Mouse (Mus musculus): ENCODE measurements around the gene H2-Ke6.

Gene H2-Ke6

GRCm38 (mm10) chr17:34027656-34028223 lies at the start of gene H2-Ke6:
Gene H2-Ke6 (minus strand): TSS chr17:34028060.
- peak; percentile 97 for DNase-seq

DNA sequence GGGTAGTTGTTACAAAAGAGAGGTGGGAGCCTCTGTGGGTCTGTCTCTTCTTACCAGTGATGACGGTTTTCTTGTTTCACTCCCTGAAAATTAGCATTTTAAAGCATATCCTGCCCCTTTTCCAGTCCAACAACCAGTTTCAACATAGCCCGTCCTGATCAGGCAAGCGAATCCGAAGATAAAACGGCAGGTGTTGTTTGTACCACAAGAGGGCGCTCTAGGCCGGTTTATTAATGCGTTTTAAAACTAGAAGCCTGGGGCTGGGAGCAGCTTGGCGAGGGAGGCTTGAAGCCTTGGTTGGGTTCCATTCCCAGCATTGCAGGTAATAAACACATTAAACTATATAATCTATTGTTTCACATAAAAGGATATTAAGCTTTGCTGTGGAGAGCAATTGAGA lies 49.7 kb upstream of the H2-Ke6 start:
- peak; percentile 87 for DNase-seq

DNA sequence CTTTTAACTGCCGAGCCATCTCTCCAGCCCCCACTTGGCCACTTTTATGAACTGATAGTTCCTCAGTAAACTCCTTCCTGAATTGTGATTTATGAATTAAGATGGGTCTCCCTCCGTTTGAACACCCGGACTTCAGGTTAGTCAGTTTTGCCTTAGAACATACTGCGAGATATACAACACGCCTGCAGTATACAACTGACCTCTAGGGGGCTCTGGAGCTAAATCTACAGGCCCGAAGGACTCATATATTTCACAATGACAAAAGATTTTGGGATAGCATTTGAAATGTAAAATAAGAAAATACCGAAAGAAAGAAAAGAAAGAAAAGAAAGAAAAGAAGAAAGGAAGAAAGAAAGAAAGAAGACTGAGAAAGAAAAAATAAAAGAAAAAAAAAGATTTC lies 47.4 kb upstream of the H2-Ke6 start:
- peak; percentile 95 for DNase-seq

- peak; percentile 13 for DNase-seq
Observed at GRCm38 (mm10) chr17:34072091-34072490, 44.2 kb upstream of the H2-Ke6 start.

GRCm38 (mm10) chr17:34068864-34069263 lies 41.0 kb upstream of the H2-Ke6 start:
- DNase-seq, result no peak

DNA sequence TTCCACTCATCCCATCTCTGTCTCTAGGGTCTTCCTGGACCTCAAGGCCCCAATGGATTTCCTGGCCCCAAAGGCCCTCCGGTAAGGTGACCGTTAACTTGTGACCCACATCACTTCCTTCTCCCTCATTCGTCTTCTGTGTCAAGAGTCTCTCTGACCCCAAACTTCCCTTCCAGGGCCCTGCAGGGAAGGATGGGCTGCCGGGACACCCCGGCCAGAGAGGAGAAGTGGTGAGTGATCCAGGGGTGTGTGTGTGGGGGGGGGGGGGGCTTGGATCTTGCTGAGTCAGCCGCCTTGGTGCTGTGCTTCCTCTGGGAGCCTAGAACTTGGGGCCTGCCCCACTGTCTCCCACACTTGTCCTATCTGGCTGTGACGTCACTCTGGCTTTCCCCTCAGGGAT lies 29.4 kb upstream of the H2-Ke6 start:
- DNase-seq, result no peak

- no peak for DNase-seq
Observed at GRCm38 (mm10) chr17:34047404-34048050, 19.7 kb upstream of the H2-Ke6 start.

- no peak for DNase-seq
Observed at GRCm38 (mm10) chr17:34045941-34046340, 18.1 kb upstream of the H2-Ke6 start.

- no peak for DNase-seq
Observed at GRCm38 (mm10) chr17:34039562-34040450, 11.9 kb upstream of the H2-Ke6 start.

- DNase-seq, result no peak
Observed at GRCm38 (mm10) chr17:34038878-34039561, 11.2 kb upstream of the H2-Ke6 start, which contains the start of gene Col11a2. Gene Col11a2 (plus strand): TSS chr17:34039437.

DNA sequence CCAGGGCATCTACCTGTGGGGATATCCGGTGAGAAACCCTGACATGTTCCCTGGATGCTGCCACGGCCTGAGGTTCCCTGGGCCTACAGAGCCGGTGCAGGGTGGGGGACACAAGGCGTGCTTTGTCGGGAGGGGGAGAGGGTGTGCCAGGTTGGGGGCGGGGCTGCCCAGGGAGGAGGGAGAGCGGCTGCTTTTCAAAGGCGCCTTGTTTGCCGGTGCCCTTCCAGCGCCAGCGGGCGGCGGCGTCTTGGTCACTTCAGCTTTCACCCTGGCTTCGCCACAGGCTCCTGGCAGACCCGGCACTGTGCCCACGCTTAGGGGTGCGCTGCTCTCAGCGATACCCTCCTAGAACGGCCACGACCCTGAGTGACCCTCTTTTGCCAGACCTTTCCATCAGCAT lies 10.6 kb upstream of the H2-Ke6 start:
- DNase-seq, result no peak

DNA sequence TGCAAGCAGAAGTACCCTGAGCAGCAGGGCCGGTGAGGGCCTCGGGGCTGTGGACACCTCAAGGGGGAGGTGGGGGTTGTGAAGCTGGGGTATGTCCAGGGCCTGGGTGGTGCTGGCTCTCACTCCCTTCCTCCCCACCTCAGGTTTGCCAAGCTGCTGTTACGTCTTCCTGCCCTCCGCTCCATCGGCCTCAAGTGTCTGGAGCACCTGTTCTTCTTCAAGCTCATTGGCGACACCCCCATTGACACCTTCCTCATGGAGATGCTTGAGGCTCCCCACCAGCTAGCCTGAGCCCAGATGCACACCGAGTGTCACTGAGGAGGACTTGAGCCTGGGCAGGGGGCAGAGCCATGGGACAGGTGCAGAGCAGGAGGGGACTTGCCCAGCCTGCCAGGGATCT lies 9.4 kb upstream of the H2-Ke6 start:
- no peak for DNase-seq

GRCm38 (mm10) chr17:34036647-34037046 lies 8.8 kb upstream of the H2-Ke6 start:
- no peak for DNase-seq

GRCm38 (mm10) chr17:34035517-34035916 lies 7.7 kb upstream of the H2-Ke6 start:
- no peak for DNase-seq

DNA sequence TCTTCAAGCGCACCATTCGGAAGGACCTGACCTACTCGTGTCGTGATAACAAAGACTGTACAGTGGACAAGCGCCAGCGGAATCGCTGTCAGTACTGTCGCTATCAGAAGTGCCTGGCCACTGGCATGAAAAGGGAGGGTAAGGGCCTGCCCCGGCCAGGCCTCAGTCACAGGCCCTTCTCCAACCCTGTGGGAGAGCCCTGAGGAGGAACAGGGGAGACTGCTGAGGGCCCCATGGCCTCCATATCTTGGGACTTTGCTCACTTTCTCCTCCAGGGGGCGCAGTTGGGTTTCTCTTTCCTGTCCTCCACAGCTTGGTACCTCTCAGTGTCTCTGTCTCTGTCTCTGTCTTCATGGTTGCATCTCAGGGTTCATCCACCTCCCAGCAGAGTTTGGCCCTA lies 6.2 kb upstream of the H2-Ke6 start:
- DNase-seq, result peak; percentile 71

GRCm38 (mm10) chr17:34033441-34033840 lies 5.6 kb upstream of the H2-Ke6 start:
- no peak for DNase-seq

DNA sequence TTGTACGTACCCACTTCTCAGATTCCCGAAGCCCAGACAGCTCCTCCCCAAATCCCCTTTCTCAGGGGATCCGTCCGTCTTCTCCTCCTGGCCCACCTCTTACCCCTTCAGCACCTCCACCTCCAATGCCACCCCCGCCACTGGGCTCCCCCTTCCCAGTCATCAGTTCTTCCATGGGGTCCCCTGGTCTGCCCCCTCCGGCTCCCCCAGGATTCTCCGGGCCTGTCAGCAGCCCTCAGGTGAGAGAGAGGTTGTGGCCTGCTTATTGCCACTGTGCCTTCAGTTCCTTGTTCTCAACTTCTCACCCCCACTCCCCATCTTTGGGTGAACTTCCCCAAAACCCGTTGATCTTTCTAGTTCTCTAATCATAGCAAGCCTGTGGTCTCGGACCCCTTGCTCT lies 4.9 kb upstream of the H2-Ke6 start:
- no peak for DNase-seq

DNA sequence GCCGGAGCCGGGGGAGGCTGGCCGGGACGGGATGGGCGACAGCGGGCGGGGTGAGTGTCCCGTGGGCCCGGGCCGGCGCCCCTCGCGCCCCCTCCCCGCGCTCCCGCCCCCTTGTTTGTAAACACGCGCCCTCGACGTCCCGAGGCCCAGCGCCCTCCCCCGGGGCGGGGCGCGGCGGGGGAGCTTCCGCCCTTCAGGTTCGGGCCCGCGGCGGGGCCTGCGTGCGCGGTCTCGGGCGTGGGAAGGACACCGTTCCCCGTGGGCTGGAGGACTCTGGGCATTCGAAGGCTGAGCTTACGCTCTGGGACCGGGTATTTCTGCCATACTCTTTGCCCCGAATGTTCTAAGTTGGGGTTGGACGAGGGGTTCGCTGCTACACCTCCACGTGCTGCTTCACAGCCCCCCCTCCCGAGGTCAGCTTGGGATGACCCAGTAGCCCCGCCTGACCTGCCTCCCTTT lies 4.3 kb upstream of the H2-Ke6 start:
- peak; percentile 67 for DNase-seq

- peak; percentile 97 for DNase-seq
Observed at GRCm38 (mm10) chr17:34031465-34032173, 3.8 kb upstream of the H2-Ke6 start, which contains the start of the genes Slc39a7 and Rxrb. Gene Slc39a7 (minus strand): TSS chr17:34031682. Gene Rxrb (plus strand): TSS chr17:34031812.

GRCm38 (mm10) chr17:34030861-34031326 lies 3.0 kb upstream of the H2-Ke6 start:
- DNase-seq, result no peak

GRCm38 (mm10) chr17:34029890-34030595 lies 2.2 kb upstream of the H2-Ke6 start:
- no peak for DNase-seq
